Mouse (Mus musculus): ENCODE data around the gene Kng2. TPM values are rescaled to one million over a fixed set of nuclear protein-coding genes. Genes with fewer than 3 reads are reported as not detected.
"Not testable (repeated sequence)": the region's sequence is repeated elsewhere in the genome, so short reads cannot be mapped to it uniquely, and the experiment has no call there.

Gene Kng2
- polyA plus RNA-seq, 1 experiment from 2014 or later, result 0.95 TPM

GRCm38 (mm10) chr16:23026582-23026981, 2.7 kb downstream of the Kng2 start:
- no peaks in the 10 kb centered on the region for H3K4me1 ChIP-seq (replicated peaks)
- no peak overlapping the region for H3K4me2 ChIP-seq
- H3K4me3 ChIP-seq, result no peak overlapping the region
- no peaks in the 10 kb centered on the region for H3K9me3 ChIP-seq
- peaks cover 22% of the 10 kb centered on the region for H3K27me3 ChIP-seq
- no peak overlapping the region for H3K9ac ChIP-seq
- ATAC-seq (ENCODE audit: low read depth), result no peak; the same call in 1 of the 2 replicates
- no peak overlapping the region for H3K27ac ChIP-seq (replicated peaks)
- no peaks in the 10 kb centered on the region for H3K36me3 ChIP-seq

- no peaks in the 10 kb centered on the region for H3K36me3 ChIP-seq
- no peak for ATAC-seq (ENCODE audit: low read depth)
- no peak overlapping the region for H3K27ac ChIP-seq (replicated peaks)
- H3K4me1 ChIP-seq (replicated peaks), result 0 out of 2 replicates have a peak, but pooled peaks cover 5% of the 10 kb centered on the region
- H3K4me2 ChIP-seq, result no peak overlapping the region
- 30% methylated on average over 6 of the region's 6 CpGs for WGBS
- peaks cover 22% of the 10 kb centered on the region for H3K27me3 ChIP-seq
- H3K4me3 ChIP-seq, result no peak overlapping the region
- no peaks in the 10 kb centered on the region for H3K9me3 ChIP-seq
- H3K9ac ChIP-seq, result no peak overlapping the region
Observed at GRCm38 (mm10) chr16:23025111-23025510, 4.2 kb downstream of the Kng2 start.

GRCm38 (mm10) chr16:23020571-23020970, 8.7 kb downstream of the Kng2 start:
- H3K4me3 ChIP-seq; H3K36me3 ChIP-seq; H3K4me2 ChIP-seq; H3K4me1 ChIP-seq (replicated peaks); ATAC-seq (ENCODE audit: low read depth); H3K9me3 ChIP-seq; H3K27ac ChIP-seq (replicated peaks); H3K9ac ChIP-seq: not testable (repeated sequence)
- 10% methylated on average over 1 of the region's 1 CpGs for WGBS
- peaks cover 17% of the 10 kb centered on the region; the same call in 1 of the 2 replicates for H3K27me3 ChIP-seq

GRCm38 (mm10) chr16:23014645-23015044, 14.6 kb downstream of the Kng2 start:
- ATAC-seq (ENCODE audit: low read depth); H3K27me3 ChIP-seq; H3K9me3 ChIP-seq; H3K27ac ChIP-seq (replicated peaks); H3K4me2 ChIP-seq; H3K4me1 ChIP-seq (replicated peaks); H3K36me3 ChIP-seq; H3K9ac ChIP-seq; H3K4me3 ChIP-seq: not testable (repeated sequence)
- WGBS, result 43% methylated on average over 8 of the region's 8 CpGs

- H3K4me1 ChIP-seq (replicated peaks); H3K4me2 ChIP-seq; H3K36me3 ChIP-seq; H3K4me3 ChIP-seq; H3K27ac ChIP-seq (replicated peaks); H3K9me3 ChIP-seq; ATAC-seq (ENCODE audit: low read depth); H3K27me3 ChIP-seq; H3K9ac ChIP-seq: not testable (repeated sequence)
- 80% methylated on average over 2 of the region's 2 CpGs for WGBS
Observed at GRCm38 (mm10) chr16:23013786-23014185, 15.5 kb downstream of the Kng2 start.

- not testable (repeated sequence) for H3K27me3 ChIP-seq; H3K27ac ChIP-seq (replicated peaks); H3K36me3 ChIP-seq; H3K9ac ChIP-seq; H3K9me3 ChIP-seq; H3K4me1 ChIP-seq (replicated peaks); H3K4me3 ChIP-seq; H3K4me2 ChIP-seq; ATAC-seq (ENCODE audit: low read depth)
- WGBS, result 89% methylated on average over 3 of the region's 3 CpGs
Observed at GRCm38 (mm10) chr16:22996951-22997350, 32.3 kb downstream of the Kng2 start.

- Histone ChIP-seq H3K4me2 (no peak overlapping the region), H3K4me3 (no peak overlapping the region), H3K9me3 (no peaks in the 10 kb centered on the region), H3K4me1 (replicated peaks) (no peaks in the 10 kb centered on the region), H3K9ac (no peak overlapping the region), H3K36me3 (no peaks in the 10 kb centered on the region), H3K27me3 (no peaks in the 10 kb centered on the region), H3K27ac (replicated peaks) (no peak overlapping the region)
- no peak for ATAC-seq (ENCODE audit: low read depth)
- WGBS, result 65% methylated on average over 1 of the region's 1 CpGs
Observed at GRCm38 (mm10) chr16:22967383-22968030, 61.8 kb downstream of the Kng2 start.

GRCm38 (mm10) chr16:22963293-22963692, 66.0 kb downstream of the Kng2 start:
- Histone ChIP-seq H3K36me3 (no peaks in the 10 kb centered on the region), H3K4me2 (no peak overlapping the region), H3K4me3 (no peak overlapping the region), H3K27ac (replicated peaks) (no peak overlapping the region), H3K9ac (no peak overlapping the region), H3K27me3 (no peaks in the 10 kb centered on the region), H3K4me1 (replicated peaks) (no peaks in the 10 kb centered on the region), H3K9me3 (no peaks in the 10 kb centered on the region)
- no peak for ATAC-seq (ENCODE audit: low read depth)

- Histone ChIP-seq H3K36me3 (no peaks in the 10 kb centered on the region), H3K4me2 (no peak overlapping the region), H3K4me3 (no peak overlapping the region), H3K9me3 (no peaks in the 10 kb centered on the region), H3K4me1 (replicated peaks) (no peaks in the 10 kb centered on the region), H3K27ac (replicated peaks) (no peak overlapping the region), H3K27me3 (no peaks in the 10 kb centered on the region), H3K9ac (no peak overlapping the region)
- 81% methylated on average over 5 of the region's 5 CpGs for WGBS
- ATAC-seq (ENCODE audit: low read depth), result no peak
Observed at GRCm38 (mm10) chr16:22962256-22962655, 67.0 kb downstream of the Kng2 start.

- Histone ChIP-seq H3K27ac (replicated peaks) (no peak overlapping the region), H3K9me3 (no peaks in the 10 kb centered on the region), H3K4me2 (no peak overlapping the region), H3K36me3 (no peaks in the 10 kb centered on the region), H3K9ac (no peak overlapping the region), H3K4me3 (no peak overlapping the region), H3K4me1 (replicated peaks) (peaks cover 2% of the 10 kb centered on the region), H3K27me3 (no peaks in the 10 kb centered on the region)
- ATAC-seq (ENCODE audit: low read depth), result no peak
- WGBS, result 91% methylated on average over 8 of the region's 8 CpGs
Observed at GRCm38 (mm10) chr16:22961073-22961472, 68.2 kb downstream of the Kng2 start.

GRCm38 (mm10) chr16:22956085-22956439, 73.2 kb downstream of the Kng2 start:
- Histone ChIP-seq H3K4me1 (replicated peaks) (peaks cover 11% of the 10 kb centered on the region), H3K9me3 (no peaks in the 10 kb centered on the region), H3K9ac (no peak overlapping the region), H3K36me3 (no peaks in the 10 kb centered on the region), H3K4me3 (0 out of 2 replicates have a peak overlapping the region, but pooled peaks have one; percentile 2), H3K4me2 (peak overlapping the region; percentile 31), H3K27me3 (no peaks in the 10 kb centered on the region), H3K27ac (replicated peaks) (0 out of 2 replicates have a peak overlapping the region, but pooled peaks have one; percentile 6)
- ATAC-seq (ENCODE audit: low read depth), result peak; percentile 75
- WGBS, result 44% methylated on average over 11 of the region's 11 CpGs

GRCm38 (mm10) chr16:22955397-22956084, 73.7 kb downstream of the Kng2 start:
- WGBS, result 27% methylated on average over 13 of the region's 13 CpGs

More at GRCm38 (mm10) chr16:22955397-22956084, 73.7 kb downstream of the Kng2 start:
- Histone ChIP-seq H3K27ac (replicated peaks) (0 out of 2 replicates have a peak overlapping the region, but pooled peaks have one; percentile 6), H3K27me3 (no peaks in the 10 kb centered on the region), H3K9me3 (no peaks in the 10 kb centered on the region), H3K4me3 (0 out of 2 replicates have a peak overlapping the region, but pooled peaks have one; percentile 2), H3K9ac (no peak overlapping the region), H3K4me2 (peak overlapping the region; percentile 31), H3K4me1 (replicated peaks) (peaks cover 11% of the 10 kb centered on the region), H3K36me3 (no peaks in the 10 kb centered on the region)
- peak; percentile 72 for ATAC-seq (ENCODE audit: low read depth)

Data from neural tube, embryonic 13.5 days (tissue).